Mouse (Mus musculus) forebrain, embryonic 13.5 days (tissue): ENCODE data around the gene 9830107B12Rik. TPM values are rescaled to one million over a fixed set of nuclear protein-coding genes. Genes with fewer than 3 reads are reported as not detected.

Source experiments
- ATAC-seq: fragments of 200-750 bp; cut with Nextera tagmentation; 2 replicates; pipeline ENCODE4 v1.8.0; 2017
- H3K27ac ChIP-seq: fragments of 300-500 bp; sonication (generic); 2 replicates; pipeline ENCODE4 v1.5.1; 2015; ENCODE audit warnings: inconsistent platforms, mild to moderate bottlenecking, moderate library complexity
- H3K27me3 ChIP-seq: fragments of 300-500 bp; sonication (generic); 2 replicates; pipeline ENCODE4 v1.6.1; 2015; ENCODE audit warnings: mild to moderate bottlenecking, inconsistent platforms
- H3K36me3 ChIP-seq: fragments of 300-500 bp; sonication (generic); 2 replicates; pipeline ENCODE4 v1.6.1; 2015; ENCODE audit warnings: mild to moderate bottlenecking, inconsistent platforms; ENCODE audit not compliant: poor library complexity, severe bottlenecking
- H3K4me1 ChIP-seq: fragments of 300-500 bp; sonication (generic); 2 replicates; pipeline ENCODE4 v1.6.1; 2015; ENCODE audit warnings: inconsistent platforms
- H3K4me2 ChIP-seq: fragments of 300-500 bp; sonication (generic); 2 replicates; pipeline ENCODE4 v1.6.1; 2015; ENCODE audit warnings: inconsistent platforms, mild to moderate bottlenecking, moderate library complexity
- H3K4me3 ChIP-seq: fragments of 300-500 bp; sonication (generic); 2 replicates; pipeline ENCODE4 v1.5.1; 2015; ENCODE audit warnings: mild to moderate bottlenecking, inconsistent platforms
- H3K9ac ChIP-seq: fragments of 300-500 bp; sonication (generic); 2 replicates; pipeline ENCODE4 v1.6.1; 2015; ENCODE audit warnings: mild to moderate bottlenecking, inconsistent platforms
- H3K9me3 ChIP-seq: fragments of 300-500 bp; sonication (generic); replicated peaks from 2 replicates; pipeline ENCODE4 v1.6.1; 2016; ENCODE audit warnings: inconsistent platforms
- WGBS: fragments of 180-500 bp; shearing (Covaris S2); methylation state at CpG from one replicate; pipeline ENCODE4 v1.1.7; 2015; 5-methylcytosine and 5-hydroxymethylcytosine counted together
- polyA plus RNA-seq: library from polyadenylated mRNA; unstranded; fragments of >200 nt; fragmentation: Nextera tagmentation; extraction: Ambion mirVana; gene quantifications from 2 replicates; pipeline ENCODE4 v1.2.1, GENCODE M21; 2015

9830107B12Rik gene
- polyA plus RNA-seq, 1 experiment from 2014 or later: not detected

DNA sequence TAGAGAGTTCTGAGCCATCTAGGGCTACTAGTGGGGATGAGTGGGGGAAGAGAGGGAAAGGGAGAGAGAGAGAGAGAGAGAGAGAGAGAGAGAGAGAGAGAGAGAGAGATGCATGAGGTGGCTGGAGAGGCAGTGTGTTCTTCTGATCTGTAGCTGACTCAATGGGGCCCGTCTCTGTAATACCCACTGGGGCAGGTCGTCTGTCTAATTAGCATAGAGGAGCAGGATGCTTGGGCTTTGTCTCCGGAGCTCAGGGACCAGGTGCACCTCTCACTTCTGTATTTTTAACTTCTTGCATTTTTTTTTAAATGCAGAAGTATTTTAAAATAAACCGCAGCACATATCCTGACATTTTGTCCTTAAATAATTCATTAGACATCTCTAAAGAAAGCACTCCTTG is 38.7 kb downstream of the 9830107B12Rik start:
- Histone ChIP-seq H3K27ac (no peak overlapping the region), H3K4me1 (no peaks in the 10 kb centered on the region), H3K4me2 (no peak overlapping the region), H3K36me3 (no peaks in the 10 kb centered on the region), H3K9ac (no peak overlapping the region), H3K27me3 (peaks cover 4% of the 10 kb centered on the region; the same call in 1 of the 2 replicates), H3K9me3 (no peaks in the 10 kb centered on the region), H3K4me3 (no peak overlapping the region)
- WGBS: 51% methylated on average over 4 of the region's 4 CpGs
- no peak for ATAC-seq

DNA sequence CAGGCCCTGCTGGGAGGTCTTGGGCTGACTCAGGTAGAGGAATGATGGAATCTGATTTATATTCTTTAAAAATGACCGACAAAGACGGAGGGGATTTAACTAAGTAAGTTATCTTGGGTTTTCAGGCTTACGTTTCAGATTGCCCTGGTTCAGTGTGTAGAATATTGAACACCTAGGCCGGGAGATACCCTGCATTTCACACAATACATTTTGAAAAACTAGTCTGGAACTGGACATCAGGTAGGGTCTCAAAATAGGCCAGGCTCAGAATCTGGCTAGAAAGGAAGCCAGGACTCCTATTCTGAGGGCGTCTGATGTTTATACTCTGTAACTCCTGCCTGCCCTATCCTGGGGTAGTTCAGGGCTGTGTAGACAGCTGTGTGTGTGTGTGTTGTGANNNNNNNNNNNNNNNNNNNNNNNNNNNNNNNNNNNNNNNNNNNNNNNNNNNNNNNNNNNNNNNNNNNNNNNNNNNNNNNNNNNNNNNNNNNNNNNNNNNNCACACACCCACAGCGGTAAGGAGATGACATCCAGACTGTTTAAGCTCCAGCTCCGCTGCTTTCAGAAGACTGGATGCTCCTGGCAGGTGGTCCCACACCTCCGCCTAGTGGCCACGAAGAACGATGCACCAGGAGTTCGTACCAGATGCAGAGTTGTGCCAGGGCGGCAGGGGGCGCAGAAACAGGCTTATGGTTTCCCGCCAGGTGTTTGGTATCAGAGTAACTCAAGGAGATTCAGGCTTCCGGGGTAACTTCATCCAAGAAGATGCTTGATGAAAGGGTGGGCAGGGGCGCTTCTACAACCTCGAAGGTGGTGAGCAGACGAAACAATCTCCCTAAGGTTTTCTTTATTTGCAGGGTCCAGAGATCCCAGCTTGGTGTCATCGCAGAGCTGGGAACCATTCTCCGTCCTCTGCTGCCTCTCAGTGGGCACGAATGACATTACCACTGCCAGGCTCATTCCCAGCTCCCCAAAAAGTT is 45.3 kb downstream of the 9830107B12Rik start:
- Histone ChIP-seq H3K9ac (no peak overlapping the region), H3K36me3 (no peaks in the 10 kb centered on the region), H3K27me3 (peaks cover 54% of the 10 kb centered on the region), H3K4me2 (peak overlapping the region; percentile 50), H3K9me3 (no peaks in the 10 kb centered on the region), H3K27ac (no peak overlapping the region), H3K4me3 (peak overlapping the region; percentile 21; the same call in 1 of the 2 replicates), H3K4me1 (peaks cover 37% of the 10 kb centered on the region)
- peak; percentile 75 for ATAC-seq
- 16% methylated on average over 20 of the region's 21 CpGs for WGBS

DNA sequence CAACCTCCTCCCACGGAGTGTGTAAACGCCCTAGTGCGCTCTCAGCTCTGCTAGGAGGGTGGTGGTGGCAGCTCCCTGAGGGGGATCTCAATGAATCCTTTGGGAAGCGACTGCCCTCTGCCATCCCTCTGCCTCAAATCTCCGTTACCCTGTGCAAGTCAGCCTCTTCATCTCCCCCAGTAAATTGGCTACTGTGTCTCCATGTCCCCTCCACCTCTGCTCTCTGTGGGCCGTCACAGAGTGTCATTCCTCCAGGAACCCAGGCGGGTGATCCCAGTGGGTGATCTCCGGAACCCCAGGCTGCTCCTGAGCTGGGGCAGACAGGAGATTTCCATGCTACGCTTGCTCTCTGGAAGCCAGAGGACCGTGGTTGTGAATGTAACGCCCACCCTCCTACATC is 46.8 kb downstream of the 9830107B12Rik start:
- Histone ChIP-seq H3K9me3 (no peaks in the 10 kb centered on the region), H3K4me3 (peak overlapping the region; percentile 25; the same call in 1 of the 2 replicates), H3K4me2 (no peak overlapping the region), H3K27ac (no peak overlapping the region), H3K4me1 (peaks cover 49% of the 10 kb centered on the region), H3K9ac (no peak overlapping the region), H3K27me3 (peaks cover 68% of the 10 kb centered on the region), H3K36me3 (no peaks in the 10 kb centered on the region)
- WGBS: 5% methylated on average over 11 of the region's 11 CpGs
- no peak for ATAC-seq

DNA sequence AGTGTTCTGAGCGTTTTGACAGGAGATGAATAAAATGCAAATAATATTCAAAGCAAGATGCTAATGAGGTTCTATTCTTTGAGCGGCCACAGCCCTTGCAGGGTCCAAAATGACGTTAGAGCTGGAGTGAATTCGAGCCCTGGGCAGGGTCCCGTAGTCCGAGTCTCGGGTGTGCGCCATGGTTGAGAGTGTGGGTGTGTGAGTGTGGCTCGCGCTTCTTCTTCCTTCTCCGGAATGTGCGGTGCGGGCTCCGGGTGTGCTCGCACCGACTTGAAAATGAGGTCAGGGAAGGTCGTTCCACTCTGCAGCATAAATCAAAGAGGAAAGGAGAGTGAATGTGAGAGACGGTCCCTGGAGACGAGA is 47.6 kb downstream of the 9830107B12Rik start:
- Histone ChIP-seq H3K9ac (no peak overlapping the region), H3K27ac (no peak overlapping the region), H3K4me3 (peak overlapping the region; percentile 25), H3K27me3 (peaks cover 76% of the 10 kb centered on the region), H3K36me3 (no peaks in the 10 kb centered on the region), H3K4me1 (peaks cover 49% of the 10 kb centered on the region), H3K9me3 (0 out of 2 replicates have a peak, but pooled peaks cover 4% of the 10 kb centered on the region), H3K4me2 (peak overlapping the region; percentile 59)
- under 1% methylated on average over 19 of the region's 19 CpGs for WGBS
- no peak for ATAC-seq

DNA sequence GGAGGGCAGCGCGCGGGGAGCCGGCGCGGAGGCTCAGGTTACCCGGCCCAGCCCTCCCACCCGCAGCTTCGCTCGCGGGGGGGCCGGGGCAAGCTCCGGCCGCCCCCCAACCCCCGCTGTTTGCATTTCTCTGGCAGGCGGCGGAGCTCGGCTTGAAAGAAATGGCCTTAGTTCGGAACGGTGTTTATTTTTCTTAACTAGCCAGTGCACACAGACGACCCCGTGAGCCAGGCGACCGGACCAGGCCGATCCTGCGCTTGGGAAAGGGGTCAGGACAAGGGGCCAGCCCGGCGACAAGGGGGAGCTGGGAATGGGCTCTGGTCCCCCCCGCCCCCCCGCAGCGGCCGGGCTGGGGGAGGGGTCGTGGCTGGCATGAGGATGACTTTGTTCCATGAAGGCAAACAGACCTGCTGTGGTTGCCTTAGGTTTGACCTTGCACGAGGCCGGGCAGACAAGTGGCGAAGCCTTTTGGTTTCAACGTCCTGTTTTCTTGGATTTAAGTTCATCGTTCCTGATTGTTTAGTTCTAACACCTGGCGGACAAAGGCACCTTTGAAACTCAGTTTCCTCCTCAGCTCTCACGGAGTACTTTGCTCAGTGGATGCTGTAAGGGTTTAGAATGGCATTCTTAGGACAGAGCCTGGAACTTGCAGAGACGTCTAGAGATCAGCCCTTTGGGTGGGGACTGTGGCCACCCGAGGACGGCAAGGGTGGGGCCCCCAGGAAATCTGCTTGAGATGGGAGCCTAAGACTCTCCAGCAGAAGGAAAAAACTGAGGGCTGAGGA is 48.1 kb downstream of the 9830107B12Rik start:
- peak overlapping the region; percentile 25 for H3K4me3 ChIP-seq
- H3K4me1 ChIP-seq: peaks cover 49% of the 10 kb centered on the region
- H3K9me3 ChIP-seq: 0 out of 2 replicates have a peak, but pooled peaks cover 6% of the 10 kb centered on the region
- WGBS: under 1% methylated on average over 37 of the region's 43 CpGs
- peak overlapping the region; percentile 45; the same call in 1 of the 2 replicates for H3K9ac ChIP-seq
- no peak overlapping the region for H3K27ac ChIP-seq
- no peak for ATAC-seq
- H3K36me3 ChIP-seq: no peaks in the 10 kb centered on the region
- peaks cover 80% of the 10 kb centered on the region for H3K27me3 ChIP-seq
- peak overlapping the region; percentile 59 for H3K4me2 ChIP-seq

DNA sequence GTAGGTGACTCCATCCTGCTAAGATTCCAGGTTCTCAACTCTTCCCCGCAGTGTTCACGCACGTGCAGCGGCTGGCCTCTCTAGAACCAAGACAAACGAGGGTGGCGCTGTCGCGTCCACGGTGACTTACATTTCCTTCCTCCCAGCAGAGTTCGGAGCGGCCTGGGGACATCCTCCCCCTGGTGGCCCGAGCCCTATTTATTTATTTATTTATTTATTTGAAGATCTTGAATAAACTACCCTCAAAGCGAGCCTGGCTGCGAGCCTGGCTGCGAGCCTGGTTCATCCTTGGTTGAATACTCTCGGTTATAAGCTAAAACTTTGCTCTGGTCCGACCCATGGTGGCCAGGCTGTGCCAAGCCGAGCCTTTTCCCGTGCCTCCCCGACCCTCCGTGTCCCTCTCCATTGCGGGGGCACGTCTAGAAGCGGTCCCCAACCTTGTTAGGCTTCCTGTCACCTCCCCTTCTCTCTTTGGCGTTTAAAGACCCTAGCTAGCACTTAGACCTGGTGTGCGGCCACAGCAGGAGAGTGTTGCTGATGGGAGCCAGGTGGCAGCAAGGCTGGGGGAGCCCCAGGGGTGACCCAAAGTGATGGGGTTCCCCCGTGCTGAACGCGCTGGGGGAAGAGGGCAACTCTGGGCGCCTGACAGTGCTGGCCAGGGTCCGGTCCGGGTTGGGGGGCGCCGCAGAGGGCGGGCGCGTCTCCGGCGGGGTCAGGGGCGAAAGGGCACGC is 48.9 kb downstream of the 9830107B12Rik start:
- 0 out of 2 replicates have a peak, but pooled peaks cover 6% of the 10 kb centered on the region for H3K9me3 ChIP-seq
- no peaks in the 10 kb centered on the region for H3K36me3 ChIP-seq
- H3K4me3 ChIP-seq: peak overlapping the region; percentile 25
- H3K9ac ChIP-seq: peak overlapping the region; percentile 45; the same call in 1 of the 2 replicates
- WGBS: under 1% methylated on average over 38 of the region's 41 CpGs
- ATAC-seq: no peak
- H3K4me1 ChIP-seq: peaks cover 49% of the 10 kb centered on the region
- peak overlapping the region; percentile 59 for H3K4me2 ChIP-seq
- H3K27me3 ChIP-seq: peaks cover 75% of the 10 kb centered on the region
- H3K27ac ChIP-seq: no peak overlapping the region

DNA sequence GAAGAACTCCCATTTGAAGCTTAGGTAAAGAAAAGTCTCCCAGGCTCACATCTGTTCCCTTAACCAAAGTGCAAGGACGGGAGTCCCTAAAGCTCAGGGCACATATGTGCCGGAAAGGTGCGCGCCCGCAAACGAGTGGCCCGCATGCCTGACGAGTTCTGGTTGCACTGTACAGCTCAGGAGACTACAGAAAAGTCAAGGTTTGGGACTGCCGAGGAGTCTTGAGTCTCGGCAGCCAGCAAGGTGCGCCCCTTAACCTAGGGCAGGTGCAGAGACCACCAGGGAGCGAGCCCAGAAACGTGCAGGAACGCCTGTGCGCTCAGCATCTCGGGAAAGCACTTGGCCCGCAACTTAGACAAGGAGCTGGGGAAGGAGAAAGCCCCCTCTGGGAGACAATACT is 49.7 kb downstream of the 9830107B12Rik start:
- Histone ChIP-seq H3K9ac (no peak overlapping the region), H3K4me3 (peak overlapping the region; percentile 25), H3K27me3 (peaks cover 75% of the 10 kb centered on the region), H3K9me3 (0 out of 2 replicates have a peak, but pooled peaks cover 6% of the 10 kb centered on the region), H3K36me3 (no peaks in the 10 kb centered on the region), H3K27ac (no peak overlapping the region), H3K4me2 (peak overlapping the region; percentile 59), H3K4me1 (peaks cover 49% of the 10 kb centered on the region)
- no peak for ATAC-seq
- WGBS: 3% methylated on average over 17 of the region's 17 CpGs

DNA sequence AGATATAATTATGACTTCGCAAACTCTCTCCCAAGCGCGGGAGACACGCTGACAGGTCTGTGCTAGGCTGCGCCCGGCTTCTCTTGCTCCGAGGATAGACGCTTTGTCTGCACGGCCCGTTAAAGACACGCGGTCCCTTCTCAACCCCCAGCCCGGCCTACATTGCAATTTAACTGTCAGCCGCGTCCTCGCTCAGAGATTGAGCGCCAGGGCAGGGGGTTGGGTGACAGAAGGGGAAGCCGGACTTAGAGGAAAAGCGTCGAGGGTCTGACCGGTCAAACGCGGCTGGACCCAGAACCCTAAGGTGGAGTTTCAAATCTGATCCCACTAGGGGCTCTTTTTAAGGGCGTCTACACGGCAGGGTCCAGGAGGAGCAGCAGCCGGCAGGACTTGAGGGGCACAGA is 50.3 kb downstream of the 9830107B12Rik start:
- H3K36me3 ChIP-seq: no peaks in the 10 kb centered on the region
- WGBS: under 1% methylated on average over 26 of the region's 26 CpGs
- H3K9ac ChIP-seq: 0 out of 2 replicates have a peak overlapping the region, but pooled peaks have one; percentile 3
- peak overlapping the region; percentile 32 for H3K4me2 ChIP-seq
- H3K4me1 ChIP-seq: peaks cover 49% of the 10 kb centered on the region
- peaks cover 75% of the 10 kb centered on the region for H3K27me3 ChIP-seq
- no peak overlapping the region for H3K27ac ChIP-seq
- H3K9me3 ChIP-seq: 0 out of 2 replicates have a peak, but pooled peaks cover 6% of the 10 kb centered on the region
- ATAC-seq: peak; percentile 62
- peak overlapping the region; percentile 16 for H3K4me3 ChIP-seq

DNA sequence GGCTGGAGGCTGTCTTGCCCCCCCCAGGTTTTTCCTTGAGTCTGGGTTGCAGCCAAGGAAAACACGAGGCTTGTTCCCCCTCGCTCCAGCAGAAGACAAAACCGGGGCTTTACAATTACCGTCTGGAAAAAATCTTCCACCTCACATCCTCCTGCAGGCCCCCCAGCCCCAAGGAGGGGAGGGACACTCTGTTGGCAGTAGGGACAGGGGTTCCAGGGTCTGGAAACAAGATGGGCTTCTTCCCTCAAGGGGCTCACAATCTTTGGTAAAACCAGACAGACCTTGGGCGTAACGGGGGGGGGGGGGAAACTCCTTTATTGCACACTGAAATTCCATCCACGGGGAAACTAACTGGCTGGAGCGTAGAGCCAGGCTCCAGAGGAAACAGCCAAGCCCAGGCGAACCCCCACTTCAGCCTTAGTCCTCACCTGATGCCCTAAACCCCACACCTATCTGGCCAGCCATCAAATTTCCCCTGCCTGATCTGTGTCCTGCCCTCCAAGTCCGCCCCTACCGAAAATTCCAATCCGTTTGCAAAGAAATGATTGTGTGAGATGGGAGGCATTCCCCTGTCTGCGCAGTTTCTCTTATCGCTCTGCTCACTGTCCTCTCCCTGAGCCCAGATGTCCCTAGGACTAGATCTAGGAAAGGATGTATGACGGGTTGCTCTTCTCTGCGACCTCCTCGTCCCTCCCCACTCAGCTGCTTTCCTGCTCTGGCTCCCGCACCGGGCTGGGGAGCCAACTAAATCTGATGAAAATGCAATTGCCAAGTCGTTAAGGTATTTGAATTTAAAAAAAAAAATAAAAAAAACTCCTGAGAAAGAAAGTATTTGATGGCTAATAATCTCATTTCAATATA is 51.0 kb downstream of the 9830107B12Rik start:
- H3K4me2 ChIP-seq: peak overlapping the region; percentile 32

DNA sequence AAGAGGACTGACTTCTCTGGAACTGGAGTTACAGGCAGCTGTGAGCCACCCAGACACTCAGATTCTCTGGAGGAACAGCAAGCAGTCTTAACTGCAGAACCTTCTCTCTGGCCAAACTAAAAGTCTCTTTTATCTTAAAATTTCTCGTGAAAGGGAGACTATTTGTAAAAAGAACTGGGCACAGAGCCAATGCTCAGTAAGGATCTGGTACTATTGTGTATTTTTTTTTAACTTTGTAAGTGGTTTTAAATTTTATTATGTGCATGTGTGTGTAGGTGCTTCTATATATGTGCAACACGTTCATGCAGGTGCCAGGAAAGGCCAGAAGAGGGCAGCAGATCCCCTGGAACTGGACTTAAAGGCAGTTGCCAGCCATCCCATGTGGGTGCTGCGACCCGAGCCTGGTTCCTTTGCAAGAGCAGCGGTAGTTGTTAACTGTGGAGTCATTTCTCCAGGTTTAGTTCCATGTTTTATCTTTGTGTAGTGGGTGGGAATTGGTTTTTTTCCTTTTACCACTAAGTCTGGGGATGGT is 52.7 kb downstream of the 9830107B12Rik start:
- WGBS: 81% methylated on average over 5 of the region's 5 CpGs
- no peak overlapping the region for H3K27ac ChIP-seq
- no peak for ATAC-seq
- 0 out of 2 replicates have a peak, but pooled peaks cover 6% of the 10 kb centered on the region for H3K9me3 ChIP-seq
- H3K4me3 ChIP-seq: no peak overlapping the region
- H3K4me2 ChIP-seq: no peak overlapping the region
- H3K9ac ChIP-seq: no peak overlapping the region
- peaks cover 57% of the 10 kb centered on the region for H3K27me3 ChIP-seq
- H3K36me3 ChIP-seq: no peaks in the 10 kb centered on the region
- peaks cover 40% of the 10 kb centered on the region for H3K4me1 ChIP-seq

More for the DNA sequence above, 51.0 kb downstream of the 9830107B12Rik start:
- no peak overlapping the region; the same call in 1 of the 2 replicates for H3K4me3 ChIP-seq
- peaks cover 52% of the 10 kb centered on the region for H3K4me1 ChIP-seq
- WGBS: 5% methylated on average over 20 of the region's 20 CpGs
- H3K36me3 ChIP-seq: no peaks in the 10 kb centered on the region
- peak overlapping the region; percentile 48; the same call in 1 of the 2 replicates for H3K27ac ChIP-seq
- no peak overlapping the region for H3K9ac ChIP-seq
- ATAC-seq: no peak
- peaks cover 70% of the 10 kb centered on the region for H3K27me3 ChIP-seq
- 0 out of 2 replicates have a peak, but pooled peaks cover 6% of the 10 kb centered on the region for H3K9me3 ChIP-seq
